Mouse (Mus musculus) intestine, embryonic 16.5 days (tissue): Measurements from ENCODE around the gene Syt1. TPM values are rescaled to one million over a fixed set of nuclear protein-coding genes. Genes with fewer than 3 reads are reported as not detected.

Experiments
- ATAC-seq: fragments of 200-750 bp; cut with Nextera tagmentation; 2 replicates; pipeline ENCODE4 v1.8.0; 2017; ENCODE audit warnings: moderate TSS enrichment, moderate library complexity
- H3K27ac ChIP-seq: fragments of 300-500 bp; sonication (generic); 2 replicates; pipeline ENCODE4 v1.5.1; 2014; ENCODE audit warnings: mild to moderate bottlenecking, low read length
- H3K27me3 ChIP-seq: fragments of 300-500 bp; sonication (generic); replicated peaks from 2 replicates; pipeline ENCODE4 v1.6.1; 2014; ENCODE audit warnings: low read length, control low read depth, mixed read lengths; ENCODE audit not compliant: control insufficient read depth, insufficient read depth
- H3K36me3 ChIP-seq: fragments of 300-500 bp; sonication (generic); 2 replicates; pipeline ENCODE4 v1.6.1; 2014; ENCODE audit warnings: low read length, control low read depth; ENCODE audit not compliant: control insufficient read depth, insufficient read depth
- H3K4me1 ChIP-seq: fragments of 300-500 bp; sonication (generic); 2 replicates; pipeline ENCODE4 v1.6.1; 2014; ENCODE audit warnings: low read length, control low read depth, mixed read lengths; ENCODE audit not compliant: control insufficient read depth, insufficient read depth
- H3K4me2 ChIP-seq: fragments of 300-500 bp; sonication (generic); 2 replicates; pipeline ENCODE4 v1.6.1; 2014; ENCODE audit warnings: low read depth, low read length, control low read depth
- H3K4me3 ChIP-seq: fragments of 300-500 bp; sonication (generic); 2 replicates; pipeline ENCODE4 v1.5.1; 2014; ENCODE audit warnings: mild to moderate bottlenecking, low read length
- H3K9ac ChIP-seq: fragments of 300-500 bp; sonication (generic); 2 replicates; pipeline ENCODE4 v1.6.1; 2014; ENCODE audit warnings: low read depth, low read length
- H3K9me3 ChIP-seq: fragments of 300-500 bp; sonication (generic); 2 replicates; pipeline ENCODE4 v1.6.1; 2016; ENCODE audit warnings: low read length, control low read depth; ENCODE audit not compliant: control insufficient read depth
- WGBS: fragments of 180-500 bp; shearing (Covaris S2); extraction: QIAGEN DNeasy Blood & Tissue Kit; methylation state at CpG from one replicate; pipeline ENCODE4 v1.1.7; 2014; 5-methylcytosine and 5-hydroxymethylcytosine counted together
- polyA plus RNA-seq: library from polyadenylated mRNA; unstranded; fragments of >200 nt; fragmentation: Nextera tagmentation; extraction: Ambion mirVana; gene quantifications from 2 replicates; pipeline ENCODE4 v1.2.1, GENCODE M21; 2015

Gene Syt1
- polyA plus RNA-seq, 1 experiment from 2014 or later, result 6.9 TPM

DNA sequence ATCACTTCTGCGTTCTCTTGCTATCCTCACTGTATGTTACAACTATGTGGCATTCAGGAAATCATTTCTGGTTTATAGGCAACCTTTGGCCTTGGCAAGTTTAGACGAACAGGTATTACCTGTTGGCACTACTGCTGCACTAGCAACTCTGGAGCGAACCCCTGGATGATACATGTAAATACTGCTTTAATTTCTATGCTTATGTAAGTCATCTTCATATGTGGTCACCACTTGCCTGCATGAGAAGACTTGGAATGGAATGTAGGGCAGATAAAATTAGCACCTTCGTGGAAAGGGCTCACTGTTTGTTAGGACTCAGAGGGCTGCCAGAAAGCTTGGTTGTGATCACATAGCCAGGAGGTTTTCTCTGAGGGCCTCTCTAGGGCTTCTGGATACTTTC is 142.6 kb downstream of the Syt1 start:
- no peaks in the 10 kb centered on the region for H3K9me3 ChIP-seq
- 78% methylated on average over 4 of the region's 4 CpGs for WGBS
- ATAC-seq, result no peak
- H3K27me3 ChIP-seq, result no peaks in the 10 kb centered on the region
- H3K4me3 ChIP-seq, result no peak overlapping the region
- H3K36me3 ChIP-seq, result no peaks in the 10 kb centered on the region
- H3K4me2 ChIP-seq, result no peak overlapping the region
- H3K9ac ChIP-seq, result no peak overlapping the region
- no peaks in the 10 kb centered on the region for H3K4me1 ChIP-seq
- H3K27ac ChIP-seq, result no peak overlapping the region

GRCm38 (mm10) chr10:108867202-108867601 is 143.6 kb downstream of the Syt1 start:
- H3K9me3 ChIP-seq, result no peaks in the 10 kb centered on the region
- H3K4me3 ChIP-seq, result no peak overlapping the region
- H3K27me3 ChIP-seq, result no peaks in the 10 kb centered on the region
- H3K27ac ChIP-seq, result no peak overlapping the region
- H3K36me3 ChIP-seq, result no peaks in the 10 kb centered on the region
- ATAC-seq, result no peak
- H3K4me2 ChIP-seq, result no peak overlapping the region
- no peaks in the 10 kb centered on the region for H3K4me1 ChIP-seq
- H3K9ac ChIP-seq, result no peak overlapping the region
- 63% methylated on average over 6 of the region's 6 CpGs for WGBS

GRCm38 (mm10) chr10:108865586-108865985 is 145.2 kb downstream of the Syt1 start:
- H3K4me1 ChIP-seq, result no peaks in the 10 kb centered on the region
- WGBS, result 91% methylated on average over 4 of the region's 4 CpGs
- H3K27me3 ChIP-seq, result no peaks in the 10 kb centered on the region
- H3K27ac ChIP-seq, result no peak overlapping the region
- no peak overlapping the region for H3K4me3 ChIP-seq
- no peak for ATAC-seq
- H3K9ac ChIP-seq, result no peak overlapping the region
- H3K4me2 ChIP-seq, result no peak overlapping the region
- H3K36me3 ChIP-seq, result no peaks in the 10 kb centered on the region
- H3K9me3 ChIP-seq, result no peaks in the 10 kb centered on the region

- no peak overlapping the region for H3K4me2 ChIP-seq
- 82% methylated on average over 6 of the region's 6 CpGs for WGBS
These were observed 154.8 kb downstream of the Syt1 start for GRCm38 (mm10) chr10:108855986-108856385.

GRCm38 (mm10) chr10:108852757-108853156 is 158.0 kb downstream of the Syt1 start:
- H3K4me2 ChIP-seq, result no peak overlapping the region
- no peak overlapping the region for H3K4me3 ChIP-seq
- H3K4me1 ChIP-seq, result no peaks in the 10 kb centered on the region
- 68% methylated on average over 4 of the region's 4 CpGs for WGBS
- H3K36me3 ChIP-seq, result no peaks in the 10 kb centered on the region
- ATAC-seq, result no peak
- no peaks in the 10 kb centered on the region for H3K27me3 ChIP-seq
- no peaks in the 10 kb centered on the region for H3K9me3 ChIP-seq
- no peak overlapping the region for H3K27ac ChIP-seq
- H3K9ac ChIP-seq, result no peak overlapping the region

More at GRCm38 (mm10) chr10:108855986-108856385, 154.8 kb downstream of the Syt1 start:
- no peaks in the 10 kb centered on the region for H3K9me3 ChIP-seq
- H3K4me3 ChIP-seq, result no peak overlapping the region
- no peak for ATAC-seq
- no peak overlapping the region for H3K9ac ChIP-seq
- no peak overlapping the region for H3K27ac ChIP-seq
- H3K4me1 ChIP-seq, result no peaks in the 10 kb centered on the region
- H3K27me3 ChIP-seq, result no peaks in the 10 kb centered on the region
- H3K36me3 ChIP-seq, result no peaks in the 10 kb centered on the region

DNA sequence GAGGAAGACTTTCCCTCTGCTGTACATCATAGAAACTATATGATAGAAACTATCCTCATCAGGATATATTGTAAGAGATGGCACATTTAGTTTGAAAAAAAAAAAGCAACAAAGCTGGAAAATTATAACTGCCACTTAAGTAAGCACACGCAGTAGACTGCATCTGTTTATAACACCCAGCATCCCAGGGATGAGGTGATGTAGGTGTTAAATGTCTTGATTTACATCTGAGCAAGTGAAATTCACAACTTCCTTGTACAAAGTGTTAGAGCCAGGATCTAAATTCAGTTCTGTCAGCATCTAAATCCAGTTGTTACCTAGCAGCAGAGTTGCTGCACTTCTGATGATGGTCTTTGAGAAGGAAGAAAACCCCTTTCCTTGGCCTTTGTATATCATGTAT is 173.3 kb downstream of the Syt1 start:
- 74% methylated on average over 1 of the region's 1 CpGs for WGBS

DNA sequence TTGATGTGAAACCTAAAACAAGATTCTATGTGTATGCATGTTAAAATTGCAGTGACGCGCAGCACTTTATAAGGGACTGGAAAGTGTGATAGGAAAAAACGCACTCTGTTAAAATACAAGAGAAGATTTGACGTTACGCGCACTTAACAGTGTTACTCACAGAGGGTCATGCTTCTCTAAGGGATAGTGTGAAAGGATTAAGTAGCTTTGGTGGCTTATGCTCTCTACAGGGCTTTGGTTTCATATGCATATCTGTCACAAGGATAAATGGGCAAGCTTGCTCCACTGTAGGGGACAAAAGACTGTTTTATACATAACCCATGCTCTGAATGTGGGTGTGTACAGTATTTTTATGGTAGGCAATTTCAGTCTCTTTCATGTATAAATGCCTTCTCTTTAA is 178.5 kb downstream of the Syt1 start:
- Histone ChIP-seq H3K4me2 (no peak overlapping the region), H3K9me3 (no peaks in the 10 kb centered on the region), H3K4me3 (no peak overlapping the region), H3K9ac (no peak overlapping the region), H3K36me3 (no peaks in the 10 kb centered on the region), H3K4me1 (no peaks in the 10 kb centered on the region), H3K27ac (no peak overlapping the region), H3K27me3 (no peaks in the 10 kb centered on the region)
- no peak for ATAC-seq
- 85% methylated on average over 6 of the region's 6 CpGs for WGBS

More for the DNA sequence above, 173.3 kb downstream of the Syt1 start:
- no peak for ATAC-seq
- H3K4me1 ChIP-seq, result no peaks in the 10 kb centered on the region
- no peak overlapping the region for H3K4me3 ChIP-seq
- no peak overlapping the region for H3K27ac ChIP-seq
- no peaks in the 10 kb centered on the region for H3K36me3 ChIP-seq
- no peaks in the 10 kb centered on the region for H3K27me3 ChIP-seq
- no peak overlapping the region for H3K4me2 ChIP-seq
- H3K9me3 ChIP-seq, result no peaks in the 10 kb centered on the region
- H3K9ac ChIP-seq, result no peak overlapping the region

- Histone ChIP-seq H3K27me3 (no peaks in the 10 kb centered on the region), H3K4me3 (no peak overlapping the region), H3K4me2 (no peak overlapping the region), H3K36me3 (no peaks in the 10 kb centered on the region), H3K9ac (no peak overlapping the region), H3K4me1 (no peaks in the 10 kb centered on the region), H3K9me3 (no peaks in the 10 kb centered on the region), H3K27ac (no peak overlapping the region)
- no peak for ATAC-seq
- 77% methylated on average over 6 of the region's 6 CpGs for WGBS
These were observed 179.0 kb downstream of the Syt1 start for GRCm38 (mm10) chr10:108831801-108832200.

- Histone ChIP-seq H3K27me3 (no peaks in the 10 kb centered on the region), H3K4me3 (no peak overlapping the region), H3K4me2 (no peak overlapping the region), H3K36me3 (no peaks in the 10 kb centered on the region), H3K9me3 (no peaks in the 10 kb centered on the region), H3K4me1 (no peaks in the 10 kb centered on the region), H3K9ac (no peak overlapping the region), H3K27ac (no peak overlapping the region)
- no peak for ATAC-seq
- 84% methylated on average over 6 of the region's 6 CpGs for WGBS
These were observed 188.5 kb downstream of the Syt1 start for GRCm38 (mm10) chr10:108822273-108822672.

DNA sequence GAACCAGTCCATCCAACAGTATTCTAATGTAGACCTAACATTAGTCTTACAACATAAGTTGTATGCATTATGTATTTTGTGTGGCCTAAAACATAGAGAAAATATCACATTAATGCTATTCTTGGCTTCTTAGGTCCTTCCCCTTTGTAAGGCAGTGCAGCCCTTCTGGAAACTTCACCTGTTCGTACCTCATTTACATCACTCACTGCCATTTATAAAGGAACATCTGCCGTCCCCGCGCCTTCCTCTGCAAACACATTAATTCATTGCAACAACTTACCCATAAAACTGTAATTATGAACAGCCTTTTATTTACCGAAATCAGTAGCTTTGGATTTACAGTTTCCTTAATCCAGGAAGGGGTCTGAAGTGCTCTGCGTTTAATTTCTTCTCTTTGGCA is 195.4 kb downstream of the Syt1 start:
- WGBS, result 81% methylated on average over 6 of the region's 6 CpGs
- Histone ChIP-seq H3K36me3 (no peaks in the 10 kb centered on the region), H3K9ac (no peak overlapping the region), H3K4me3 (no peak overlapping the region), H3K4me1 (no peaks in the 10 kb centered on the region), H3K27me3 (no peaks in the 10 kb centered on the region), H3K27ac (no peak overlapping the region), H3K4me2 (no peak overlapping the region), H3K9me3 (no peaks in the 10 kb centered on the region)
- ATAC-seq, result no peak
